Mouse (Mus musculus): ENCODE measurements at regions not wholly inside any gene's neighbourhood (a gene's known extent, or its start where the extent isn't known, plus 50 kb on each side); places are given as distances from the start of the nearest gene placed in this dataset.
A peak's percentile ranks its signal among the peaks of the same experiment; 100 is the strongest.

DNA sequence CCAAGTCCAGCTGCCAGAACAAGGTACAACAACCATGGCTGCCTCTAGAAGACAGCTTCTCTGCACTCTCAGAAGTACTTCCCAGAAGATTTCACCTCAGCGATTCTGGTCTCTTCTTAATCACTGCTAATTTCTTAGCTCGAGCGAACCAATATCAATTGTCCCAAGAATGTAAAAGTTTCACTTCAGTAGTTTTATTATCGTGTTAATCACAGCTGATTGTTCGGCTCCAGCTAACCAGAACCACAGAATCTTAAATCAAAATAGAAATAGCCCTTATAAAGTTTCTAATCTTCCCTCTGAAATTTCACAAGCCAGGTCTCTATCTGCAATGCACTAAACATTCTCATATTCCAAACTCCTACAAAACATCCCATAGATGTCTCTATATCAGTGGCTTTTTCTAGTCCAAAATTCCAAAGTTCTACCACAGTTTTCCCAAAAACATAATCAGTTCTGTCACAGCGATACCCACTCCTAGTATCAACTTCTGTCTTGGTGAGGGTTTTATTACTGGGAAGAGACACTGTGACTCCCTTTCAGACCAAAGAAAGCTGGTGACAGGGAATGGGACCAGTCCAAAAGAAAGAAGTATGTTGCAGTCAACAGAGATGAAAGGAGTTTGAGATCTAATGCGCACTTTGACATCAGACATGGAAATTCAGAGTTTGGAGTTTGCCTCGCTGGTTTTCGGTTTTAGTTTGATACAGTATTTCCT is 130.2 kb downstream of the Gm10283 start:
- DNase-seq: no peak

DNA sequence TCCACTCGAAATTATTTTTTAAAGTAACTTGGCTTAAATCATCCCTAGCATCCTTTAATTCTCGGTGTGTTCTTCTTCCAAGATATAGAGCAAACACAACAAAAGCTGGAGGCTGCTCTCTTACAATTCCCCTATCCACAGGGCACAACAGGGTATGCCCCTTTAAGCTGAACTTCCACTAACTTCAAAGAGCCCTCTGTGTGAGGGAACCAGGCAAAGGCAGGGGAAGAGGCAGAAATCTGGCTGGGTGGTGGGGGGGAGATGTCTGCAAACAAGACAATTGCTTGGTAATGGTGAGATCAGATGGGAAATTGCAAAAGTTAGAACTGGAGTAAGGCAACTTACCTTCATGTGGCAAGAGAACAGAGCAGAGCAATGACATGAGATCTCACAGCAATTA is 154.7 kb downstream of the Gm10283 start:
- DNase-seq: no peak

DNA sequence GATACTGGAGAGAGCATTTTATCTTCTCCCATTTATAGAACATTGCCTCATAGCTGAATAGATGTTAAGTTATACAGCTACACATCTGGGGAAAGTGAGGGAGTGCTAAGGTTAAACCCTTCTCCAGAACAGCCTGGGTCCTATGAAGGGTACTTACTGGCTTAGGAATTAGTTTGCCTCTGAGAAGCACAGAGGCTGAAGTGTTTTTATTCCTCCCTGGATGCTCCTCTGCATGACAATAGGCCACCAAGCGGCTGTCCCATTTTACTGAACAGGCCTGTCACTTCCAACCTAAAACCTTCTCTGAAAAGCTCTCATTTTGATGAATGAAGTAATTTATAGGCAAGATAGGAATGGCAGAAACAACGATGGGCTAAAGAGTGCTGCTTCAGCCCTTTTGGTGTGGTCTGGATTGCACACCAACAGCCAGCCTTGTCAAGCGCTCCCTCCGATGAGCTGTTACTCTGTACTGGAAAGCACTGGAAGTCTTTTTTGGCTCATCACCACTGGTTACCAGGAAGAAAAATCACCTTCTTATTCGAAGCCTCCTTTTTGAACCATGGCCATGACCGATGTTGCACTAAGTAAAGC is 157.1 kb downstream of the Gm10283 start:
- DNase-seq: no peak

DNA sequence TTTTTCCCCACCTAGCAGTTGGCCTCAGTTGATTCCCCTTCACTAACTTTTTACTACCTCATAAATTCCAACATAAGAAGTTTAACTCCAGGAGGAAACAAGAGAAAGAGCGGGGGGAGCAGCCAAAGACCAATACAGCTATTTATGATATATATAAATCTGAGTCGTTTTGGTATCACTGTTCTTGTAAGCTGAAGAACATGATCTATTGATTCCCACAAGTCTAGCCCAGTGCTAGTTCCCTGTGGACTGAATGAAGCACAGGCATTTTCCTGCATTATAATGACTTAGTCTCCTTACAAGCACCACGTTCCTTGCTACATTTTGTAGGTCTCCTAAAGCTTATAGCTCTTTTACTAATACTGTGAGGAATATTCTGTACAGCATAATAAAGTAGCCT is 187.5 kb downstream of the Gm10283 start:
- no peak for DNase-seq

DNA sequence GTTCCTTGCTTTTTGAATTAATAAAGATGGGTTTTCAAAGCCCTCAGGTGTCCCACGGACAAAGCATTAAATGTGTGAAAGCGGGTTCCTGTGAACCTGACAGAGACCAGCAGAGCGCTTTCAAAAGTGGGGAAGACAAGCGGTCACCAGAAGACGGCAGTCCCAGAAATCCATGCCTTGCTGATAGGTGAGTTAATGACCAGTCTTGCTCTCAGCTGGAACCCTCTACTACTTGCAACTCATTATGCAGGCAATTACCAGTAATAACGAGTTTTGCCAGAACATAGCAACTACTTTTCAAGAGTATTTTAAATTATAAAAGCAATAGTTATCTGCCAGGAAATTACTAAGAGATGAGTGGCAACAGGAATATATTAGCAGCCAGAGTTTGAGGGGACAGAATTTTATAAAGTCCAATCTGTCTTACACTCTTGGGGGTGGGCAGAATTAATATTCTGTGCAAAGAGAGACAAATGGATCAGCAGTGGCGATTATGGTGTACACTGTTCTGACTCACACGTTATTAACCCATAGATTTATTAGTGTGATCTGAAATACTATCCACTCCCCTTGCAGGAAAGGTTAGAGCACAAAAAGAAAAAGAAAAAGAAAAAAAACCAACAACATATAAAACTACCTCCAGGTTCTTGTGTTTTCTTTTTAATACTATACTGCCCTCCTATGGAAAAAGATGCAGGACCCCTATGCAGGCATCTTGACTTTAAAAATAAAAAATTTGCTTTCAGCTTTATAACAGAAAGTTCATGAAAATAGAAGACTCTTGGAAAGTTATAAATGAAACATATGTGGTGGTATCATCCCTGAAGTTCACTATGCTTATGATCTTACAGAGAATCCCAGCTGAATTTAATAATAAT is 188.8 kb downstream of the Gm10283 start:
- no peak for DNase-seq

DNA sequence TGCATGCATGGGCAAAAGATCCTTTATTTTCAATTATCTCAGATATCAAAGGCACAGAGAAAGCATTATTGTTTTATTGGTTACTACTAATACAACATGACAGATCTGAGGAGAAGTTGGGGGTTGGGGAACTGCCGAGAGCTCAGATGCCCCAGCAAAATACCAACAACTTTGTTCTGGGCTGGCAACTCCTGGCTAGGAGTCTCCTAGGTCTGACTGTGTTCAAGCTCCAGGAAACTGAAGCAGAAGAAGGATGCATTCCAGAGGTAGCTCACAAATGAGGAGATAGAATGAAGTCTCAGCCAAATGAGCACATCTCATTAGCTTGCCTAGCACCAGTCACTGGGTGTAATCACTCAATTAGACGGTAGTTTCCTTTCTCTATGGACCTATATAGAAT is 192.9 kb downstream of the Gm10283 start:
- DNase-seq: no peak

DNA sequence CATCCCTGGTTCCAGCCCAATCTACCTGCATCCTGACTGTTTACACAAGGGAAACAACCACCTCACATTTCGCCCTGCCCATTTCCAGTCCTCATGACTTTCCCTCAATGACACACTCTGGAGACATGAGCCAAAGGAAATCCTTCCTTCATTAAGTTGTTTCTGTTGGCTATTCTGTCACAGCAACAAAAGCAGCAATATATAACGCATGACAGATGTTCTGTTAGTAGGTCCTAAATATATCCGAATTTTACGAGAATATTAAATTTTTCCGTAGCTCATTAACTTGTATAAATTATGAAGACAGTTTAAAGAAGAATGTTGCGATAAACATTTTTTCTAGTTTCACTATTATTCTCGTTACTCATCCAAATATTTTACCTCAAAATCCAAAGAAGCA is 201.7 kb downstream of the Gm10283 start:
- no peak for DNase-seq

DNA sequence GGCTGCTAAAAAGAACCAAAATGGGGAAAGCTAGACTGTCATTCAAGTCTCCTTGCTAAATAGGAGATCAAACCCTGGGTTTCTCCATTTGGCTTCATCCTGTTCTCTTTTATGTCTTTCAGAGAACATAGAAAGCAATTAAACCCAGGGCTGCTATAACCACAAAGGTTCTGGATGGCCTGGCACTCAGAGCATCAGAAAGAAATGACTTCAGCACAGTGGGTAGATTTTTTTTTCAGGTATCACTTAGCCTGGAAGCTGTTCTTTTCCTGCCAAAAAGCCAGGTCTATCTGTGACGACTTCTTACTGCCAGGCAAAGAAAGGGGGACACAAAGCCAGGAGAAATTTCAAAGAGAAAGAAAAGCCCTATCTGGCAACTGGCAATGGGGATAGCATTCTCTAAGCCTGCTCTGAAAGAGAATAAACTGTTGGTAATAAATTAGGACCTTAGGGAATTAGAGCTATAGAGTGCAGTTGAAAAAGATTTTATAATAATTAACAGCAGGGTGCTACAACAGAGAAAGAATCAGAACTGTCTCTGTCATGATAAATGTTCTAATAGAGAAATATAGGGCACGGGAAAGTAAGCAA is 225.7 kb downstream of the Gm10283 start:
- DNase-seq: no peak

DNA sequence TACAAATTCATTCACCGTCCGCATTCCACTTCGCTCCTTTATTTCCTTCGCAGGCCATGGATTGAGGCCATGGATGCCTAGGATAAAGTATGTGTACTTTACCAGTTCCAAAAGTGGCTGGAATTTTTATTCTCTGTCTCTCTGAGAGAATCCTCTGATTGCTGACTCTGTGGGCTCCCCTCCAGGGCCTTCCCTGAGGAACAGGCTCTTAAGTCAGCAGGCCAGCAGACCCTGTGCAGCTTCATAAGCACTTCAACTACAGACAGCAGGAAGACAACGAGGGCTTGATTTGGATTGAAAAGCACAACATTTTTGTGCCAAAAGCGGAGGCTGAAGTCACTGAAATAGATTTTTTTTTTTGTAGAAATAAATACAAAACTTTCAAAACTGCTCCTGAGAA is 252.7 kb downstream of the Gm10283 start:
- DNase-seq: peak; percentile 33

DNA sequence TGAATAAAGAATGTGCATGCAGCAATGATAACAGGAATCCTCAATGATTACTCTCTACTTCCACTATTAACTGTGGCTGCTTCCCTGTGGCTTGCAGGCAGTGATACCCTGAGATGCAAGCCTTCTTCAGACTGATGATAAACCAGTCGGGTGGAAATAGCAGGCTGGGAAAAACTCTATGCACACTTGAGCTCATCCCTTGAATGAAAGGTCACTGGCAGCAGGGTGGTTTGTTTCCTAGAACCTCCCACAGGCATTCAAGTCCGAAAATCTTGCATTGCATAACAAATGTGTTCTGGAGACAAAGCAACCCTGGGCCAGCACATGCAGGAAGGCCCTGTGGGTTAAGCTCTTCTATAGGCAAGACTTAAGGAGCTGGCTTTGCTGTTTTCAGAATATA is 253.3 kb downstream of the Gm10283 start:
- DNase-seq: no peak

DNA sequence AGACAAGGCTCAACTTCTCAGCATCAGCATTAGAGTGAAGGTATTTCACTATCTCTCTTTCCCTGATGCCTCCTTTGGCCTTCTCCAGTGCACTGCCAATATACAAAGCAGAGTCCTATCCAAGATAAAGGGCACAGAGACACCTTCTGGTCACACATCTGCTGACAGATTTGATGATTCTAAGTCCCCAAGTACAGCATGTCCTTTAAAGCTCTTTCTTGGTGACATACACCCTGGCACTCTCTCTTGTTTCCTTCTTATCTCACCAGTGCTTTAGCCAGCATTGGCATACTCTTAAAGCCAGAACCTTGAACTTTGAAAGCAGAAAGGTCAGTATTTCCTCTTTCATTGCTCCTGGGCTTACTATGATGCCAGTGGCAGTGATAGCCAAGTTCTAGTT is 255.4 kb downstream of the Gm10283 start:
- no peak for DNase-seq

DNA sequence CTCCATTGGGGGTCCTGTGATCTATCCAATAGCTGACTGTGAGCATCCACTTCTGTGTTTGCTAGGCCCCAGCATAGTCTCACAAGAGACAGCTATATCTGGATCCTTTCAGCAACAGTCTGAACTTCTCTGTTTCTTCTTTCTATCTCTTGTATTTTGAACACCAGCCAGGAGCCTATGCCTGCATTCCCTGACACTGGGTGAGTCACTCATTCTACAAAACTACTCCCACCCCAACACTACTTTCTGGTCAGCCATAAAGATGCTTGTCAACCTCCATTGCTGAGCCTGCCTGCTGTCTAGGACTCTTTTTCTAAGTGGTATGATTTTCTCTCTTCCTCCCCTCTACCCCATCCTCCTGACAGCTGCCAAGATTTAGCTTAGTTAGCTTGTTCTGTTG is 261.6 kb downstream of the Gm10283 start:
- DNase-seq: no peak

DNA sequence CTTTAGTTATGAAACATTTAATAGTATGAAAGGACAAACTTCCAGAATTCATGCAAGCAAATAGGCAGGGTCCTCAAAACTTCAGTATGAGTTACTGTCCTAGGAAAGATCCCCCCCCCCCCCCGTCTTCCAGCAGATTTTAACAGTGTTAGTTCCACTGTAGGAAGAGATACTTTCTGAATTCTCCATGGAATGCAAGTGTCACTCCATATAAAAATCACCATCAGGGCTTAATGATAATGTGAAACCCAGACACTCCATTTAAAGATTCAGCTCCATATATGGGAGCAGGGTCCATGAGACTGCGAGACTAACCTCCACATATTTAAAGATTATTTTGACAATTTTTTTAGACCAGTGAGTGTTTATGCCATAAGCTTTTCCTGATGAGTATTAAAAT is 282.1 kb downstream of the Gm10283 start:
- no peak for DNase-seq

DNA sequence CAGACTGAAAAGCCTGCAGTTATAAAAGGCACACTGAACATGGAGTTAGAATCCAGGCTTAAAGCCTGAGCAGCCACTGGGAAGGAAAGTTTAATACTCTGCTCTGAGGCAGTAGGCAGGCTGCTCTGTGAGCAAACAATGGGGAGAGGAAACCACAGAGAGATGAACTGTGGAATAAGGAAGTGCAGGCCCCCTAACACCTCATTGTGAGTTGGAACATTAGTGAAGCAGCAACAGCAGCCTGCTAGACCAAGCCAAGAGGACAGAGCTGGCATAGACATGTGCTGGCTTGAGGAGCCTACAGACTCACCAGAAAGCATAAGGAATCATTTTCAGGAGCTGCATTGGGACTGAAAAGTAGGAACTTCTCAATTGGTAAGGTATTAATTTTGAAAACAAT is 307.4 kb downstream of the Gm10283 start:
- DNase-seq: no peak

DNA sequence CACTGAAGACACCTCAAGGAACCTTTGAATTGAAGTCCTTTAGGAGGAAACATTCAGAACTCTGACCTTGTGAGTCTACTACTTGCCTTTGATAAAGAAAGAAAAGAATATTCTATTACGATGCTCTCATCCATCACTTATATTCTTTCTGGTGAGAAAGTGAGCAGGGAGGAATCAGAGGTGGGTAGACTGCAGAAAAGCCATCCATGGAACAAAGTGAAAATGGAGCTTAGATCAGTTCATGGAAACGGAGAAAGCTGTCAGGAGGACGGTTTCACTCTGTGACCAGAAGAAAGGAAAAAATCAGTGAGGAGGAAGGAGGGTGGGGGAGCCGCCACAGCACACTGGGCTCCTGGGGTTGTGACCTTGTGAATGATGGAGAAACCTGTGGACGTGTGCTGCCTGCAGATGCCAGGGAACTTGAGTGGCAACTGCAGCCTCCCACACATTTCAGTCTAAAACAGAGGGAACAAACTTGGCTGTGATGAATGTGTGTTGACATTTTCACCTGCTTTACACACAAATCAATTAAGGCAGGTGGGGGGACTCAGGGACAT is 335.2 kb downstream of the Gm10283 start:
- DNase-seq: no peak
